Mouse (Mus musculus): ENCODE results near the gene Ctf1. TPM values are rescaled to one million over a fixed set of nuclear protein-coding genes. Genes with fewer than 3 reads are reported as not detected.
A peak's percentile ranks its signal among the peaks of the same experiment; 100 is the strongest.

Gene Ctf1
- polyA plus RNA-seq, 1 experiment from 2014 or later, result 20.9 TPM

DNA sequence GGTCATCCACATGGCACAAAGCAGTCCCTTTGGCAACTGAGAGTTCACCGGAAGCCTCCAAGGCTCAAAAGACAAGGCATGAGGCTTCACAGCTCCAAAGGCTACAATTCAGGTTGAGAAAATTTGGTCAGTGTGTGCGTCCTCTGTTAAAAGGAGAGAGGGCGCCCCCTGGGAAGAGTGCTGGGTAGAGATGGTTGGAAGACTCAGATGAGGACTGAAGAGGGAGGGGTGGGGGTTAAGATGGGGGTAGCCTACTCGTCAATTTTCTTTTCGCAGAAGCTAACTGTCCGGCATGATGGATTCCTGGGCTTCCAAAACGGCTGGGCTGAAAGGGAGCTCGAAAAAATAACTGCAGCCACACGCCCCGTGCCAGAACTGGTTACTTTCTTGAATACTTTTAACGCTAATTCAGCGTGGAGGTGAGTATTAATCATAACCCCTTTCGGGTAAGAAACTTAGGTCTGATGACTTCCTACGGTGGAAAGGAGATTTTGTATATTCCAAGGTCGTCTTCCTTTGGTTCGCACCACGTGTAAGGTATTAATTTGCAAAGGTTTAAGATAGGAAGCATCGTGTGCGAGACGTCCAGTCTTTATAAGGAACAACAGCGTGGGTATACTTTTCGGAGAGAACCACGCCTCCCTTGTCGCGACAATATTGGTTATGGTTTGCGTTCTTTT is 32.0 kb downstream of the Ctf1 start, which contains the start of gene Fbxl19:
Fbxl19 (plus strand) TSS at position 178 of the 680 bp plus-strand sequence.
- WGBS, result under 1% methylated on average over 26 of the region's 26 CpGs
- ATAC-seq (ENCODE audit: low read depth), result no peak

GRCm38 (mm10) chr7:127745251-127745651 is 32.7 kb downstream of the Ctf1 start:
- WGBS, result under 1% methylated on average over 19 of the region's 19 CpGs
- ATAC-seq (ENCODE audit: low read depth) (peak; percentile 86), DNase-seq (ENCODE audit: low spot score) (peak; percentile 99)
- H3K36me3 ChIP-seq (ENCODE audit: control insufficient read depth, insufficient read depth, low read length), result peaks cover 24% of the 10 kb centered on the region
- peak overlapping the region; percentile 93 for H3K4me3 ChIP-seq (ENCODE audit: low read depth, low read length)
- peak overlapping the region; percentile 88 for H3K9ac ChIP-seq (ENCODE audit: low read depth, low read length)
- no peaks in the 10 kb centered on the region for H3K9me3 ChIP-seq (ENCODE audit: control insufficient read depth, low read length)
- peak overlapping the region; percentile 74 for H3K4me2 ChIP-seq (ENCODE audit: low read depth, low read length)
- H3K27ac ChIP-seq (replicated peaks; ENCODE audit: low read depth, low read length), result peak overlapping the region; percentile 75
- peaks cover 12% of the 10 kb centered on the region; the same call in 1 of the 2 replicates for H3K4me1 ChIP-seq (ENCODE audit: control insufficient read depth, insufficient read depth, low read length)
- no peaks in the 10 kb centered on the region for H3K27me3 ChIP-seq (replicated peaks; ENCODE audit: control insufficient read depth, insufficient read depth, low read length)

More for the DNA sequence above, 32.0 kb downstream of the Ctf1 start, which contains the start of gene Fbxl19:
- DNase-seq (ENCODE audit: low spot score), result peak; percentile 92
- Histone ChIP-seq H3K9me3 (ENCODE audit: control insufficient read depth, low read length) (no peaks in the 10 kb centered on the region), H3K4me3 (ENCODE audit: low read depth, low read length) (peak within 1 kb of the TSS; percentile 93), H3K4me1 (ENCODE audit: control insufficient read depth, insufficient read depth, low read length) (peaks cover 12% of the 10 kb centered on the region; the same call in 1 of the 2 replicates), H3K27me3 (replicated peaks; ENCODE audit: control insufficient read depth, insufficient read depth, low read length) (no peaks in the 10 kb centered on the region), H3K4me2 (ENCODE audit: low read depth, low read length) (peak within 1 kb of the TSS; percentile 74), H3K9ac (ENCODE audit: low read depth, low read length) (peak within 1 kb of the TSS; percentile 88), H3K27ac (replicated peaks; ENCODE audit: low read depth, low read length) (peak within 1 kb of the TSS; percentile 75), H3K36me3 (ENCODE audit: control insufficient read depth, insufficient read depth, low read length) (peaks cover 17% of the 10 kb centered on the region)

GRCm38 (mm10) chr7:127745652-127746493 is 33.3 kb downstream of the Ctf1 start:
- peak overlapping the region; percentile 88 for H3K9ac ChIP-seq (ENCODE audit: low read depth, low read length)
- H3K4me1 ChIP-seq (ENCODE audit: control insufficient read depth, insufficient read depth, low read length), result peaks cover 12% of the 10 kb centered on the region; the same call in 1 of the 2 replicates
- ATAC-seq (ENCODE audit: low read depth) (peak; percentile 89), DNase-seq (ENCODE audit: low spot score) (peak; percentile 100)
- peaks cover 31% of the 10 kb centered on the region for H3K36me3 ChIP-seq (ENCODE audit: control insufficient read depth, insufficient read depth, low read length)
- H3K9me3 ChIP-seq (ENCODE audit: control insufficient read depth, low read length), result no peaks in the 10 kb centered on the region
- peak overlapping the region; percentile 74 for H3K4me2 ChIP-seq (ENCODE audit: low read depth, low read length)
- no peaks in the 10 kb centered on the region for H3K27me3 ChIP-seq (replicated peaks; ENCODE audit: control insufficient read depth, insufficient read depth, low read length)
- H3K4me3 ChIP-seq (ENCODE audit: low read depth, low read length), result peak overlapping the region; percentile 93
- WGBS, result 0% methylated on average over 38 of the region's 39 CpGs
- H3K27ac ChIP-seq (replicated peaks; ENCODE audit: low read depth, low read length), result peak overlapping the region; percentile 75

DNA sequence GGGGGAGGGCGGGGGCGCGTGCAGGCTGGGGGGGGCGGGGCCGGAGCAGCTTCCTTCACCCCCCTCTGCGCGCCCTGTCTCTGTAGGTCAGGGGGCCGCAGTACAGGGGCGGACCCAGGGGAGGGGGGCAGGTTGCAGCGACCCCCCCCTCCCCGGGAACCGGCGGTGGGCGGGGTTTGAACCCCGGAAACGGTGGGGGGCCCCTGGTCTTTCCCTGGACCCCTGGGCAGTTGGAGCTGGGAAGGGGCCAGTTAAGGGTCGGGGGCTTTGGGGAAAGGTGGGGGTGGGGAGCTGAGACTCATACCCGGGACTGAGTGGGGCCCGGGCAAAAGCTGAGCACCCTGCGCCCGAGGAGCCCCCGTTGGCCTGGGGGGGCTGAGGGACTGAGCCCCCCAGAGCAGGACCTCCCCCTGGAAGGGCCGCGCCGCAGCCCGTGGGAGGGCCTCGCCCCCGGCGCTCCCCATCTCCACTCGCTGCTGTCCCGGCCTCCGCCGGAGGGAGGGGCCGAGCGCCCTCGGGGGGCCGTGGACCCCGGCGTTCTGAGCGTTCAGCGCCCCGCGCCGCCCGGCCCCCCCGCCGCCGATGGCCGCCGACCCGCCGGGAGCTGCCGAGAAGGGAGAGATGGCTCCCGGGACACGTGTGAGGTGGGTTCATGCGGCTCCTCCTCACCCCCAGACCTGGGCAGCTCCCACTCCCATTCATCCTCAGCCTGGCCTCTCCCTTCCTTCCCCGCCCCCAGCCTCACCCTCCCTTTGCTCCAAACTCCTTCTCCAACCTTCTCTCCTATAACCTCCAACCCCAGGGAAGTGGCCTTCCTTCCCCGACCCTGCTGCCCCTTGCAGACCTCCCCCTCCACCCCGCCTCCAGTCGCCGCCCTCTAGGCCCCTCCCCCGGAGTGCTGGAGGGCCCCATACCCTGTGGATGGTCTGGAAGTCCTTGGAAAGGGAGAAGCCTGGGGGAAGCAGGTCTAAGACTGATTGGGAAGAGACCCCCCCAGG is 34.3 kb downstream of the Ctf1 start:
- Histone ChIP-seq H3K4me1 (ENCODE audit: control insufficient read depth, insufficient read depth, low read length) (peaks cover 12% of the 10 kb centered on the region; the same call in 1 of the 2 replicates), H3K4me3 (ENCODE audit: low read depth, low read length) (peak overlapping the region; percentile 93), H3K9ac (ENCODE audit: low read depth, low read length) (peak overlapping the region; percentile 88), H3K36me3 (ENCODE audit: control insufficient read depth, insufficient read depth, low read length) (peaks cover 40% of the 10 kb centered on the region), H3K27me3 (replicated peaks; ENCODE audit: control insufficient read depth, insufficient read depth, low read length) (no peaks in the 10 kb centered on the region), H3K27ac (replicated peaks; ENCODE audit: low read depth, low read length) (peak overlapping the region; percentile 75), H3K9me3 (ENCODE audit: control insufficient read depth, low read length) (no peaks in the 10 kb centered on the region), H3K4me2 (ENCODE audit: low read depth, low read length) (peak overlapping the region; percentile 74)
- under 1% methylated on average over 22 of the region's 62 CpGs for WGBS
- ATAC-seq (ENCODE audit: low read depth), result 0 out of 2 replicates have a peak, but pooled peaks have one; percentile 0
- DNase-seq (ENCODE audit: low spot score), result peak; percentile 46

DNA sequence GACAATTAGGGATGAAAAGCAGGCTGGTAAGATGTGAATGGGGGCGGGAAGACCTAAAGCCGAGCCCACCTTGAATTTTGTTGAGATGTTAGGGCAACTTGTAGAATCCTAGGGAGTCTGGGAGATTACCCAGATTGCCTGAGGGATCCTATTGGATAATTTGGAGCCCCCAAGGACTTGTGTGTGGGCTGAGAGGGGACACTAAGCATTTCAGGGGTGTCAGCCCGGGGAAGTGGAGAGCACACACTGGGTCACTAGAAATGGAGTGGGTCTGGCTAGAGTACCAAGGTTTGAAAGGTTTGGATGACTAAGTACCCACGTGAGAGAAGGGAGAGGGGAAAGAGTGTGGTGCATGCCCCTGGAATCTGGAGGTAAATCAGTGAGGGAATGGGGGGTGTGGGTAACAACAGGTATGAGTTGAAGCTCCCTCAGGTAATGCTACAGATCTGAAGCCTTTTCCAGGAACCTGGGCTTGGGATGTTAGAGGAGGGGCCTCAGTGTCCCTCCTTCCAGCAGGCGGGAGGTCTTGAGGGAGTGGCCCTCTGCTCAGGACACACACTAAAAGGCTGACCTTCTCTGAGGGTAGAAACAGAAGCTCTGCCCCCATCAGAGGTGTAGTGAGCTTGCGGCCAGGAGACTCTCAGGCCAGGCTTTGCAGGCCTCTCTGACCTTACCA is 35.2 kb downstream of the Ctf1 start:
- H3K36me3 ChIP-seq (ENCODE audit: control insufficient read depth, insufficient read depth, low read length), result peaks cover 49% of the 10 kb centered on the region
- H3K4me2 ChIP-seq (ENCODE audit: low read depth, low read length), result peak overlapping the region; percentile 74
- H3K27ac ChIP-seq (replicated peaks; ENCODE audit: low read depth, low read length), result peak overlapping the region; percentile 75
- no peak for DNase-seq (ENCODE audit: low spot score)
- H3K4me3 ChIP-seq (ENCODE audit: low read depth, low read length), result peak overlapping the region; percentile 93
- H3K9ac ChIP-seq (ENCODE audit: low read depth, low read length), result peak overlapping the region; percentile 88
- no peaks in the 10 kb centered on the region for H3K27me3 ChIP-seq (replicated peaks; ENCODE audit: control insufficient read depth, insufficient read depth, low read length)
- WGBS, result 29% methylated on average over 6 of the region's 6 CpGs
- H3K9me3 ChIP-seq (ENCODE audit: control insufficient read depth, low read length), result no peaks in the 10 kb centered on the region
- peaks cover 12% of the 10 kb centered on the region; the same call in 1 of the 2 replicates for H3K4me1 ChIP-seq (ENCODE audit: control insufficient read depth, insufficient read depth, low read length)
- no peak for ATAC-seq (ENCODE audit: low read depth)

- H3K9ac ChIP-seq (ENCODE audit: low read depth, low read length), result no peak overlapping the region
- no peak for DNase-seq (ENCODE audit: low spot score)
- peaks cover 12% of the 10 kb centered on the region; the same call in 1 of the 2 replicates for H3K4me1 ChIP-seq (ENCODE audit: control insufficient read depth, insufficient read depth, low read length)
- peak overlapping the region; percentile 74 for H3K4me2 ChIP-seq (ENCODE audit: low read depth, low read length)
- H3K36me3 ChIP-seq (ENCODE audit: control insufficient read depth, insufficient read depth, low read length), result peaks cover 54% of the 10 kb centered on the region
- peak overlapping the region; percentile 93 for H3K4me3 ChIP-seq (ENCODE audit: low read depth, low read length)
- no peak for ATAC-seq (ENCODE audit: low read depth)
- WGBS, result 93% methylated on average over 27 of the region's 28 CpGs
- H3K27ac ChIP-seq (replicated peaks; ENCODE audit: low read depth, low read length), result no peak overlapping the region
- H3K9me3 ChIP-seq (ENCODE audit: control insufficient read depth, low read length), result no peaks in the 10 kb centered on the region
- H3K27me3 ChIP-seq (replicated peaks; ENCODE audit: control insufficient read depth, insufficient read depth, low read length), result no peaks in the 10 kb centered on the region
Measured at GRCm38 (mm10) chr7:127748235-127748560, 35.7 kb downstream of the Ctf1 start.

DNA sequence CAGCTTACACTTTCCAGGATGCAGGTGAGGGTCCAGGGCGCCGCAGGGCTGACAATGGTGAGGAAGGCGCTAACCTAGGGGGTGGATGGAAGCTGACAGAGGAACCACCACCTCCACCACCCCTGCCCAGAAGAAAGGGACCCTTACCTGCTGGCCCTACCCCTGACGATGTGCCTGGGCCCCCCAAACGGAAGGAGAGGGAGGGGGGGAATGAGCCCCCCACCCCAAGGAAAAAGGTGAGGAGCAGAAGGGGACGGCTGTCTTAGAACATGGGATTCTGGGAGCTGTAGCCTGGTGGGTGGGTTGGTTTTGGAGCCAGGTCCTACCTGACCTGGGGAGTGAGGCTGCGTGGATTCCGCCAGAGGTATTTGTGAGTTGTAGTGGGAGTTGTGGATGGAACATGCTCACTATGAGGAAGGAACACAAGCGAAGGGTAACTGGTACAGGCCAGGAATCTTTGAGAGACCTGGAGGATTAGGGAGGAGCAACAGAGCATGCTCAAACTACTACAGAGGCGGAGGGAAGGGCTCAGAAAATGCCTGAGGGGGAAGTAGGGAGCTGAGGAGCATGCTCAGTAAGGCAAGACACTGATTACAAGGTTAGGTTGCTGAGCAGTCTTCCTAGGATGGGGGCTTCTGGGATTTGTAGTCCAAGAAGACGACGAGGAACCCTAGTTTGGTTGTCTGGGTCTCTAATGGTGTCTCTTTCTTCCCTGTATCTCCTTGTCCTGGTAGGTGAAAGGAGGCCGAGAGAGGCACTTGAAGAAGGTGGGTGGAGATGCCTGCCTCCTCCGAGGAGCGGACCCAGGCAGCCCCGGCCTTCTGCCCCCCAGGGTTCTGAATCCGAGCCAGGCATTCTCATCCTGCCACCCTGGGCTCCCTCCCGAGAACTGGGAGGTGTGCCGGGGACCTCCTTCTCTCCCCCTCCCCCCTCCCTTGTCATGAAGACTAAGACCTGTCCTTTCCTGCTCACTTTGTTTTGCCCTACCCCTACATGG is 37.9 kb downstream of the Ctf1 start:
- Histone ChIP-seq H3K4me3 (ENCODE audit: low read depth, low read length) (no peak overlapping the region), H3K9ac (ENCODE audit: low read depth, low read length) (no peak overlapping the region), H3K4me1 (ENCODE audit: control insufficient read depth, insufficient read depth, low read length) (peaks cover 8% of the 10 kb centered on the region; the same call in 1 of the 2 replicates), H3K36me3 (ENCODE audit: control insufficient read depth, insufficient read depth, low read length) (peaks cover 75% of the 10 kb centered on the region), H3K27me3 (replicated peaks; ENCODE audit: control insufficient read depth, insufficient read depth, low read length) (no peaks in the 10 kb centered on the region), H3K4me2 (ENCODE audit: low read depth, low read length) (no peak overlapping the region), H3K9me3 (ENCODE audit: control insufficient read depth, low read length) (no peaks in the 10 kb centered on the region), H3K27ac (replicated peaks; ENCODE audit: low read depth, low read length) (no peak overlapping the region)
- no peak for ATAC-seq (ENCODE audit: low read depth)
- DNase-seq (ENCODE audit: low spot score), result peak; percentile 79
- 78% methylated on average over 19 of the region's 19 CpGs for WGBS
